Mouse (Mus musculus) left cerebral cortex, adult 8-10 months (tissue): ENCODE measurements around the gene Vps26b. TPM values are rescaled to one million over a fixed set of nuclear protein-coding genes. Genes with fewer than 3 reads are reported as not detected.

ENCODE experiments used
- DNase-seq, 2 experiments: peaks; one replicate each; pipeline ENCODE4 v3.0.0; 2022; ENCODE audit warnings: low spot score in 2 of 2
- total RNA-seq, 4 experiments: library from RNA; stranded (reverse); gene quantifications; 2 replicates each; pipeline ENCODE4 v1.2.4; 2022

Gene Vps26b
- 100 to 1,000 TPM in 2 of 4 experiments, 10 to 100 TPM in 2; 91.6 to 107 (median 97.7) TPM for total RNA-seq

DNA sequence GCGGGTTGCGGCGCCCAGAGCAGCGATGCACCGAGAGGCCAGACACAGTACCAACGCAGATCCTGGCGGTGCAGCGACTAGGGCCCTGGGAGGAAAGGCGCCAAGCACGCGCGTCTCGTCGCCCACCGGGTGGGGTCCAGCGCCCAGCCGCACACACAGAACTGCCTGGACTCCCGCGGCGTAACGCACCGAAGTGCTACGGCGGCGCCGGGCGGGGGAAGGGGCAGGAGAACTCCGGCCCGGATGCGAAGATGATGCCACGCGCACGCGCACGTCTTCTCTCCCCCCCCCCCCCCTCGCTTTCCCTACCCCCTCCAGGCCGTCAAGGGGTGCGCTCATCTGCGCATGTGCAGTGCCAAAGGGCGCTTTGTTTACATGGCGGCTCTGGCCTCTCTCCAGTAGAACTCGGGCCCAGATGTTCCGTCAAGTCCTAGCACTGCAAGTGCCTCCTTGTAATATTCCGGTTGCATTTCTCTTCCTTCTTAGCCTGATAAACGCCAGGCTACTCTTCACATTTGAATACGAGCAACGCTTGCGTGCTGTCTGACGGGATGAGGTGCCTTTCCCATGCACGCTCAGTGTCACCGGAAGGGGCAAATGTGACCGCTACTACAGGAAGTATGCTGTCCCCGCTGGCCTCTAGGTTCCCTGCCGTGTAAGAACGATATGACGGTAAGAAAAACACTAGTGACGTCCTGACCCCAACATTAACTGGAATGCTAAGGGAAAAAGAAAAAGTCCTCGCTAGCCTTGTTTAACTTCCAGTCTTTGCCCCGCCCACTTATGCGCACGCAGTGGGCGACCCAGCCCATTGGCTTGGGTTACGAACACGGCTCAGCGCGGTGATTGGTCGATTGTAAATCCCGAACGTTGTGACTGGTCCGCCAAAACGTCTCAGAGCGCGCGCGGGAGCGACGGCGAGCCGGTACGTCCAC is at the start of gene Vps26b, which contains the start of gene Ncapd3:
TSS of gene Vps26b (minus strand) at position 238 of the 935 bp plus-strand sequence.
TSS of gene Ncapd3 (plus strand) at position 348 of the 935 bp plus-strand sequence.
- peak; percentile 95 to 97 for DNase-seq

DNA sequence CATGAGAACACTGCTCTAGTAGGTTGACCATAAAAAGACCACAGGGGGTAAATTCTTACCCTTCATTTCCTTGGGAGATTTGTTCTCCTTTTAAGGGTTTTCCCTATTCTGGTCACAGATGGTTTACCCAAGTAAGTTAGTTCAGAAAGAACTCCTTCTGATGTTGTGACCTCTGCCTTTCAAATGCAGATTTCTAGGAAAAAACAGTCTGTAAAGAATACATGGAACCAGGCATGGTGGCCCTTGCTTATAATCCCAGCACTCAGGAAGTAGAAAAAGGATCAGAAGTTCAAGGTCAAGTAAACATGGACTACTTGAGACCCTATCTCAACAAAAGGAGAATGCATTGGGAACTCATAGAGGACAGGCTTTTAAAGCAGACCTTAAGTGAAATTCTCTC is 45.9 kb upstream of the Vps26b start:
- no peak for DNase-seq

DNA sequence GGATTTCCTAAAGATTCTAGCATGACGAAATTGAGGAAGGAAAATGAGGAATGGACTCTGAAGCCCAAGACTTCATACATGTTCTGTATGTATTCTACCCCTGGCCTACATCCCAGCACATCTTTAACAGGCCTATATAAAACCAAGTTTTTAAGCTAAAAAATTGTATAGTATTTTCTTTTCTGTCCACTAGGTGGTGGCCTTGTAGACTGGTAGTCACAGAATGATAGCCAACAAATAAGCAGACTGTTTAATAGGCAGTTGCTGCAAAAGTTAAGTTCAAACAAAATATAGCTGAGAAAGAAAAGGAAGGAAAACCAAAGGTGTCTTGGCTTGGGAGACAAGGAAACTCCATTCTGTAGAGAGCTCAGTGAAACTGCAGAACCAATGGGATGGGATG is 44.8 kb upstream of the Vps26b start:
- DNase-seq = no peak

DNA sequence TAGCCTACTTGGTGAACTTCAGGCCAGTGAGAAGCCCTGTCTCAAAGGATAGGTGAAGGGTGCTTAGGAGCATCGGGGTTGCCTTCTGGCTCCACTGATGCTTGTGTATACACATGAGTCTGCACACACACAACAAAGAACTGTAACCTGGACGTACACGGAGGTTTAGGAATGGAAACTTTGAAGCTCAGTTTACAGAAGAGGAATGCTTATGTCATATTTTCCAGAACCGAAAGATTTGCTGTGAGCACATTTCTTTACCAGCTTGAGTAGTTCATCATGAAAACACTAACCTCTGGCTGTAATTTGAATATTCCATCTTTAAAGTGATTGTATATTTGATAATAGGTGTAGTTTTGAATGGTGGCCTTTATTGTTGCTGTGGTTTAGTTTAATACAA is 41.0 kb upstream of the Vps26b start:
- no peak for DNase-seq

DNA sequence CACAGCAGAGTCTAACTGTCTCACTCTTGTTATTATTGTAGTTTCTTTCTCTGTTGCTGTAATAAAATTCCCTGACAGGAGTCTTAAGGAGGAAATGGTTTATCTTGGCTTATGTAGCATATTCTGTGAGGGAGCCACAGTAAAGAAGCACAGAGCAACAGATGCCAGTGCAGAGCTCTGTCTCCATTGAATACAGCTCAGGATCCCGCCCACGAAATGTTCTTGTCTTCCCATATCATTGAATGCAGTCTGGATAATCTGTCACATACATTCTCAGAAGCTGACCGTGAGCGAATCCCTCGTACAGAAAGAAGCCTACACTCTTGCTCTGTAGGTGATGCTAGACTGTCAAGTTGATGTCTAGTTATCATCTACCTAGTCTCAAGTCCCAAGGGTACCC is 28.5 kb upstream of the Vps26b start:
- peak in 1 of 2 experiments; percentile 49 for DNase-seq

DNA sequence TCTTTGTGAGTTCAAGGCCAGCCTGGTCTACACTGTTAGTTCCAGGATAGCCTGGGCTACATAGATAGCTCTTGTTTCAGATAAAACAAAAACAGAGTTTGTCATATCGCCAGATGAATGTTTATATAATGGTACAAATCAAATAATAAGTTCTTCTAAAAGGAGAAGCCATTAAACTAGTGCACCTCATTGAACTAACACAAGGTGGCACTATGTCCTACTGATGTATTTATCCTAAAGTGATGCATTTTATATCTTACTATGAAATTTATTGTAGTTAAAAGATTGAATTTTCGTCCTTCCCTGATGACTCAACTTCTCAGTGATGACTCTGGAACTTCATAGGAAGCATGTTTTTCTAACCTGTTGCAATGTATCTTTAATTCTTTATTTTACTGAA is 19.6 kb upstream of the Vps26b start:
- DNase-seq = no peak

DNA sequence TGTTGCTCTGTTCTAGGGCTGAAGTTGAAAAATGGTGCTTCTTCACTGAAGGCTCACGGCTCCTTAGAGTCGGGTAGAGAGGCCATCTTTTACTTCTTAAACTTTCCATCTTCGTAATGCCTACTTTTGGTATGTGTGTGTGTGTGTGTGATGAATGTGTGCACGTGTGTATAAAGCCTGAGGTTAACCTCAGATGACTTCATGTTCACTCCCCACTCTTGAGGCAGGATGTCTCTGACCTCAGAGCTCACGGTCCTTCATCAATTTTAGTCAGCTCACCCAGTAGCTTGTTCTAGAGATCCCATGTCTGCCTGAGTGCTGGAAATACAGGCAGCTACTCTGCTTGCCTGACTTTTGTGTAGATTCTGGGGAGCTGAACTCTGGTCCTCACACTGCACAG is 14.0 kb upstream of the Vps26b start:
- DNase-seq = no peak

DNA sequence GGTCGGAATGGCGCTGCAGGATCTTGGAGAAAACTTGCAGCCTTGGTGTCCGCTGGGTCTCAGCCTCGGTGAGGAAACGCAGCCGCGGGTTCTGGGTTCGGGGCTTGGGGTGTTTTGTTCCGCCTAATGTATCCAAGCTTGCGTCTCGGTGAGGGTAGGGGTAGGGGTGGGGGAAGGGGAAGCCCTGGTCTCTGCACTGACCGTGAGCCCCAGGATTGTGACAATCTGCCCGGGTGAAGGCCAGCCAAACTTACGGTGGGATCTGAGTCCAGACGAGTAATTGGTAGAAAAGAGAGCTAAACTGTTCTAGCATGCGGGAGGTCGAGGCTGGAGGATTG is 867 bp upstream of the Vps26b start:
- DNase-seq = no peak

DNA sequence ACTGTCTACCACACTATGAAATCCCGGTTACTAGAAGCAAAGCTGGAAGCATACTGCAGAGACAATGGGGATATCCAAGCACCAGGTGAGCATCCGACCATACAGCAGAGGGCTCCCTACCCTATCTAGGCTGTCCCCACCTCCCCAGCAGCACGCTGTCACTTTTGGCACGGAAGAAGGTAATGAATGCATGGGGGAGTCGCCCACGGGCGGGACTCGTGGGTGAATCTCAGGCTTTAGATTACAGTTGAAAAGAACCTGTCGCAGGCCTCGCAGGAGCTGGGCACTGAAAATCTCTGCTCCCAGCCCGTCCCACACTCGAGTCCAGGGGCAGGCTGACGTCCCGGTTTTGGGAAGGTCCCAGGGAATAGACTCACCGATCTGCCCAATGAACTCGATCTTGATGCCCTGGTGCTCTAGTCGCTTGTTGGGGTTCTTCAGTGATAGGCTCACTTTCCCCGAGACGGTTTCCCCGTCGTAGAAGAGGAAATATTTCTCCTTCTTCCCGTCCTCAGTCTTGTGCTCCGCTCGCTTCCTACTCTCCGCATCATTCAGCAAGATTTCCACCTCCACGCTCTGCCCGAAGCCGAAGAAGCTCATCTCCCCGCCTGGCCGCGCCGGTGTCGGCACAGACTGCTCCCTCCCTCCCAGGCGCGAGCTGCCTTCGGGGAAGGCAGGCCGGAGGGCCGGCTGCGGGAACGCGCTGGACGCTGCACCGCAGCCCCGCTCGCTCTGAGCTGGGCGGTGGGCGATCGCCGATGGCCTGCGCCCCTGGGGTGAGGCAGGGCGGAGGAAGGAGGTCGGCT is 640 bp downstream of the Vps26b start:
- peak; percentile 40 to 74 for DNase-seq

DNA sequence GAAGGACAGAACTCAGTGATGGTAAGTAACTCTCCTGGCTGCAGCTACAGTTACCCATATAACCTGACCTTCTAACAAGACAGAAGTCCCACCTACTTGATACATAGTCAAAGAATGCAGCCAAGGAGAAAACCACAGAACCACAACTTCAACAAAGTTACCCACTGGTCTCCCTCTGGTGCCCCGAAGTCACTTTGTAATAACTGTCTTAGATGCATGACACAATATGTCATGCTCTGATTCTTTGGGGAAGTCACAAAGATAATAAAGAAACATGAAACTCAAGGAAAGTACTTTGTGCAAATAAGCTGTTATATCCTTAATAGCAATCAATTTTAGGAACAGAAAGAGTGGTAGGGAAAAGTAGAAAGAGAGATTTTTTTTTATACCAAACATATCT is 3.2 kb downstream of the Vps26b start:
- DNase-seq = no peak

DNA sequence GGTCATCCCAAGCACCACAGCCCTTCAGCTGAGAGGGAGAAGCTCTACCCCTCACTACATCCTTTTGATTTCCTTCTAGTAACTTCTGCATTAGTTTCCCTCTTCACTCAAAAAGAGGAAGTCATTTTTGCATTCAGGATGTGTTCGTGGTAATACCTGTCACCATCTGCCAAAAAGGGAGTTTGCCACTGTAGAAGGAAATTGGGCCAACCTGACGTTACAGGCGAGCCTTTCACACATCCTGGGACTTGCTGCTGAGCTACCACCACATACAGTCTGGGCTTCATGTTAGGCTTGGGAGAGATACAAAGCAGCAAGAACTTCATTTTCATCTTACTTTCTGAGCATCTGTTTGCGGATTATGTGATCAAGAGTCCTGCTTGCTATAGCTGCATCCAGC is 6.2 kb downstream of the Vps26b start:
- no peak for DNase-seq

DNA sequence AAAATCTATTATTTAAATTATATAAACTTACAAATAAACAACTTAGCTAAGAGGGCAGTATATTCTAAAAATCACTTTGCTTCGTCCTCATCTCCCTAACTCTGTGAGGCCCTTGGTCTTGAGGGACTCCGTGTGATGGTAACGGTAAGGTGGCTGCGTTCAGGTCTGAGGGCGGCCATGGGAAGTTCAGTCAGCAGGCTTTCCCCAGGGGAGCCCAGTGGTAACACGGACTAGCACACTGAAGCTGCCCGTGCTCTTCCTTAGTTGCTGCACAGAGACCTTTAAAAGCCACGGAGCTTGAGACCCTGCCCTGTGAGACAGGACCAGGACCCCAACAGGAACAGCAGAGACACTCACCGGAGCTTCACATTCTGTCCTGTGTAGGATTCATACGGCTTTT is 10.9 kb downstream of the Vps26b start:
- DNase-seq = no peak

DNA sequence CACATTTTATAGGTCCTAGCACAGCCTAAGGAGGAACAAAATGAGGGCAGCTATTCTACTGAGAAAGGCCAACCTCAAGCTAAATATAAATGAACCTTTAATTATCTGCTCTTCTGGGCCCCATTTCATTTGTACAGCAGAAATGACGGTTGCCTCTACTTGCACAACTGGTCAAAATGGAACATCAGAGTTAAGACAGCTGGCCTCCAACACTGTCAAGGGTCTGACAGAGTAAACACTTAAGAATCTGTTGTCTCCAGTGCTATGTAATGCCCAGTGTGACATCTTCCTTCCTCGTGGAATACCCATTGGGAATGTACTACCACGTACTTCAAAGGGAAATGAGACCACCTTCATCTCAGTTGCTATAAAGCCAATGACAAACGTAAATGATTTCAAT is 18.3 kb downstream of the Vps26b start:
- DNase-seq = no peak

DNA sequence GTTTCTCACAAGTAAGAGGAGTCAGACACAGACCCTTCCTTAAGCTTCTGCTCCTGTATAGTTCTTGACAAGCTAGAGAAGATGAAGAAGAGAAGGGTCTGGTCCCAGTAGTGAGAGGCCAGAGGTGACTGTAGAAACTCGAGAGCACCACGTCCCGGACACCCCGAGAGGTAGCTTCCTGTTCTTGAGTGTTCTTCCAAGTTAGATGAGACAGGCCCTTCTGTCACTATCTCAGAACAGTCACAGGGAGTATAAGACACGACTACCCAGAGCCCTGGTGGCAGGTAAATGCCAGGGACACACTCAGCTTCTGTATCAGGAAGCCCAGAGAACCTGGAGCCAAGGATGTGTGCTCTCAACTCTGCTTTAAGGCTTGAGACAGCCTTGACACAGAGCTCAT is 20.6 kb downstream of the Vps26b start:
- no peak for DNase-seq

DNA sequence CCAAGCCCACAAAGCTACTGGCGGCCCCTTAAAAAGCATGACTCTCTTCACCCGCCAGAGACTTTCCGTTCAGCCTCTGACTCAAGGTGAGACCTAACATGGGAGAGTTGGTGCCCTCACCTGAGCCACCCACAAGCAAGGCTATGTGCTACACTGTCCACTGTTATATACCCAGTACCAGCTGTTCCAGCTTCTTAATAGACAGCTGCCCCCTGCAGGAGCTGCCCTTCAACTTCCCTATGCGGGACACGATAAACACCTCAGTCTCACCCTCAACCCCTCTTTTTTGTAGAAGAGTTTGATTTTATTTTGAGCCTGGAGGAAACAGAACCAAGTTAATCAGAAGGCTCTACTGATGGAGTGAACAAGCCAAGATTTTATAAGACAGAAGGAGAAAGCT is 23.0 kb downstream of the Vps26b start:
- no peak for DNase-seq

DNA sequence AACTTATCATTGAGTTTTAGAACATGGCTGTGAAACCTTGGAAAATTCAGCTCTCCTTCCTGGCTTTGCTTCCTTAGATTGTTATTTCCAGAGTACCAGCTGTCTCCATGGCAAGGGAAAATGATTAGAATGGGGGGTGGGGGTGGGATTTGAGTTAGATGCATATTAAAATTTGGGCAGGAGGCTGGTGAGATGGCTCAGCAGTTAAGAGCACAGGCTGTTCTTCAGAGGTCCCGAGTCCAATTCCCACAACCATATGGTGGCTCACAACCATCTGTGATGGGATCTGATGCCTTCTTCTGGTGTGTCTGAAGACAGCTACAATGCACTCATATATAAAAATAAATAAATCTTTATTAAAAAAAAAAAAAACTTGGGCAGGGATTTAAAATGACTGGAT is 23.9 kb downstream of the Vps26b start:
- DNase-seq = no peak

DNA sequence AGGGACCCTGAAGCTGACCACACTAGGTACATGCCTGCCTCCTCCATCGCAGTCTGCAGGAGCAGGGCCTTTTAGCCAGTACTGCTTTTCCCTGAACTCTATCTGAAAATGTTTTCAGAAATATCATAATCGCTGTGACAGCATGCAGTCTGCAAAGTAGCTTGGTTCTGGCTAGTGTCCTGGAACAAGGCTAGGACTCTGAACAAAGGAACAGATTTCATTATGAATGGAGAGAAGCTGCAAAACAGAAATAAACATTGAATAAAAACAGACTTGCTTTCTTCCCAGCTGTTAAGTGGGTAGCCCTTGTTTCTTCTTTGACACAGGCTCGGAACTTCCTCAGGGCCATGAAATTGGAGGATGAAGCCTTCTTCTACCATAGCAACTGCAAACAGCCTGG is 24.6 kb downstream of the Vps26b start:
- no peak for DNase-seq

DNA sequence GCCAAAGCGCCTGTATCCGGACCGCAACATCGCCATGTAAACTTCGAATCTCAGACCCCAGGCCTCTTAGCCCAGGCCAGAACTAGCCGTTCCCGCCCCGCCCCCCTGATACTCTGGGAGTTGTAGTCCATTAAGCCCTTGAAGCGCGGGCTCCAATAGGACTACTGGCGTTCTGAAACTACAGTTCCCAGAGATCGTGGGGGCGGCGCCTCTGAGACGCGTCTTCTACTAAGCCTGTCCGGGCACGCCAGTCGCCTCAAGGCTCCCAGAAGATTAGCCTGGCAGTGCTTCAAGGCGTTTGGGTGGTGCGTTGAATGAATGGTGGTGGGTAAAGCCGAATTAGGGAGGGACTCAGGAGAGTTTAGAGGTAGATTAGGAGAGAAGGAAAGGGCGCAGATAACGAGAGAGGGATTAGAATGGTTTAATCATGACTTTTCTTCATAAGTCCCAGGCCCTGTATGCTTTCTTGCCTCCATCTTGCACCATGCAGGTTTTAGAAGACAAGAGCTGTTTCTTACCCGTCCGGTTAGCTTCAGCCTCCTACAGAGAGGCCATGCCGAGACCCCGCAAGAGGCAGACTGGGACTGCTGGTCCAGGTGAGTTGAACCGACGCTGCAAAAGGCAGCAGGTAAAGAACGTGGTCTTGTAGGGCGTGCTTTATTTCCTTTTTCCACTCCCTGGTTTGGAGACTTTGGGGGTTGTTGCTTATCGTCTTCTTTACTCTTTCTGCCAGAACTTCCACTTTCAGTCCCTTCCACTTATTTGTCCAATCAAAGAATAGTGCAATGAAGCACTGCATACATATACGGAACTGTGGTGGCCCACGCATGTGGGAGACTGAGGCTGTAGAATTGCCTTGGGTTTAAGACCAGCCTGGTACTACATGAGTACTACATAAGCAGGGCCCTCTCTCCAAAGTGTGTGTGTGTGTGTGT is 30.1 kb downstream of the Vps26b start, which contains the start of the genes Acad8 and Thyn1:
TSS of gene Acad8 (minus strand) at position 106 of the 935 bp plus-strand sequence.
TSS of gene Thyn1 (plus strand) at position 250 of the 935 bp plus-strand sequence.
- DNase-seq = peak; percentile 84 to 96

DNA sequence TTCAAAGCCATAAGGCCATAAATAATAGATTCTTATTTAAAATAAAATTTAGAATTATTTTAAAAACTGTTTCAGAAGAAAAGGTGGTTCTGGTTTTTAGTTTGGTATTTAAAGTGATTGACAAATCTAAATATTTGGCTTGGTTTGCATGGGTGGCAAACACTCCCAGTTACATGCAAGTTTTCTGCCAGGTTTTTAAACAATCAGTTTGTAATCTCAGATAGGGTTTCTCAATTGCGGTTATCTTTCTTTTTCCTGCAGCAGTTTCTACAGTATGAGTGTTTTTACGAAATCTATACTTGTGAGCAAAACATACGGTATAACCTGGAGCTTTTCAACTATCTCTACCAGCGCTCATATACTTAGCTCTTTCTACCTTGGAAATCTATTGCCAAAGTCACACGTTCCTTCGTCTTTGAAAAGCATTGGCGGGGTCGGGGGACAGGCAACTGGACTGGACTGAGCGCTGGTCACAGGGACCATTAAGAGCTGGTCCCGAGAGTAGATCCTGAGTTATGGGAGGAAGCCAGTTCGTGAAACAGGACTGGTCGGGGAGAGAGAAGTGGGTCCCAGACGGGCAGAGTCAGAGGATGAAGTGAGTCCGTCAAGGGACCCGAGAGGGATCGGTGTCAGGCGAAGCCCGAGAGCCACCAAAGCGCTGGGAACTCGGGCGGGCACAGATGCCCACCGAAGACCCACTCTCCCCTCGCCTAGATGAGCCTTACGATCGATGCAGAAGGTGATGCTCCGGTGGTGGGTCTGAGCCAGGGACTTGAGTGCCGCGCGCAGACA is 31.0 kb downstream of the Vps26b start:
- no peak for DNase-seq

DNA sequence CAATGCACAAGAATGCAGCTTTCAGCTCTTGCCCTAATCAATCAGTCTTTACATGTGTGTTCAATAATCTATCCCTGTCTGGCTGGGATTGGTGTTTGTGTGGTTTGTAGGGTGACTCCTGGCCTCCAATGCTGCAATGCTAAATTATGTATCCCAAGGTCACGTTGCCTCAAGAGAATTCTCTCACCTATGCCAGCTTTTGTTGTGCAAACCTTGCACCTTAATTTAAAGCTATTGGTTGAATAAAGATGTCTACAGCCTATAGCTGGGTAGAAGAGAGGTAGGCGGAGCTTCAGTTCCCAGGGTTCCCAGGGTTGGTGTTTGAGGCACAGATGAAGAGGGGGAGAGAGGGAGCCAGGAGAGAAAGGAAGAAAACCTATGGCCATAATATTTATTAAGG is 32.4 kb downstream of the Vps26b start:
- DNase-seq = no peak
